Mouse (Mus musculus): ENCODE measurements around the gene Ppp3cb. TPM values are rescaled to one million over a fixed set of nuclear protein-coding genes. Genes with fewer than 3 reads are reported as not detected.
"Not testable (repeated sequence)": the region's sequence is repeated elsewhere in the genome, so short reads cannot be mapped to it uniquely, and the experiment has no call there.

The Ppp3cb gene
- polyA plus RNA-seq (2016; fragmentation: Nextera tagmentation; extraction: Ambion mirVana) = 69.4 and 74.0 TPM in 2 replicates

GRCm38 (mm10) chr14:20546415-20546814 lies at the start of gene Ppp3cb:
Gene Ppp3cb, minus strand, starts transcription at chr14:20546573.
- H3K36me3 ChIP-seq = peaks cover 19% of the 10 kb centered on the region
- H3K4me1 ChIP-seq = peaks cover 13% of the 10 kb centered on the region
- WGBS = 1% methylated on average over 24 of the region's 29 CpGs
- H3K27ac ChIP-seq = peak within 1 kb of the TSS; percentile 99
- H3K4me3 ChIP-seq = peak within 1 kb of the TSS; percentile 95
- H3K27me3 ChIP-seq = no peaks in the 10 kb centered on the region
- peak within 1 kb of the TSS; percentile 64 for H3K4me2 ChIP-seq (replicated peaks)
- peak; percentile 92 for ATAC-seq (ENCODE audit: low FRiP score)
- H3K9me3 ChIP-seq (replicated peaks) = no peaks in the 10 kb centered on the region
- peak within 1 kb of the TSS; percentile 97 for H3K9ac ChIP-seq

- H3K27me3 ChIP-seq = no peaks in the 10 kb centered on the region
- no peak overlapping the region for H3K27ac ChIP-seq
- no peak overlapping the region for H3K4me3 ChIP-seq
- no peak for ATAC-seq (ENCODE audit: low FRiP score)
- no peak overlapping the region for H3K4me2 ChIP-seq (replicated peaks)
- no peaks in the 10 kb centered on the region for H3K36me3 ChIP-seq
- 0 out of 2 replicates have a peak, but pooled peaks cover 4% of the 10 kb centered on the region for H3K4me1 ChIP-seq
- 23% methylated on average over 3 of the region's 3 CpGs for WGBS
- H3K9me3 ChIP-seq (replicated peaks) = no peaks in the 10 kb centered on the region
- no peak overlapping the region for H3K9ac ChIP-seq
Observed at GRCm38 (mm10) chr14:20595781-20596180, 49.4 kb upstream of the Ppp3cb start.

DNA sequence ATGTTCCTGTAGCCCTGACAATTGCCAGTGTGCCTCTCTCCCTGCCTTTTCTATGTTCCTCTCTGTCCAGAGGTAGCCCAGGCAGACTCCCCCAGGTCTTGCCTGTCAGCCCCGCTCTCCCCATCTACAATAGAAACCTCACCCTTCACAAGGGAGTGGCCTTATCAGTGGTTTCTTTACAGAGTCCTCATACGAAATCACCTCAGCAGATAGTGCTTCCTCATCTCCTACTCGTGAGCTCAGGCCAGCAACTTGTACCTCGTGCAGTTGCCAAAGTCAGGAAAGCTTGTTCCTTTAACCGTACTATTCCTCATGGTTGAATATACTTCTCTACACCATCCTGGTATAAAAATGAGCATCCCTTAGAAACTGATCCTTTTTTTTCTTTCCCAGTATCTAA lies 41.1 kb upstream of the Ppp3cb start:
- Histone ChIP-seq H3K4me2 (replicated peaks) (no peak overlapping the region), H3K27me3 (no peaks in the 10 kb centered on the region), H3K9me3 (replicated peaks) (no peaks in the 10 kb centered on the region), H3K4me3 (no peak overlapping the region), H3K36me3 (peaks cover 26% of the 10 kb centered on the region), H3K9ac (no peak overlapping the region), H3K27ac (no peak overlapping the region), H3K4me1 (no peaks in the 10 kb centered on the region)
- ATAC-seq (ENCODE audit: low FRiP score) = no peak
- WGBS = 88% methylated on average over 5 of the region's 5 CpGs

- no peak for ATAC-seq (ENCODE audit: low FRiP score)
- H3K36me3 ChIP-seq = peaks cover 29% of the 10 kb centered on the region
- 69% methylated on average over 6 of the region's 6 CpGs for WGBS
- no peak overlapping the region for H3K27ac ChIP-seq
- H3K9me3 ChIP-seq (replicated peaks) = no peaks in the 10 kb centered on the region
- no peaks in the 10 kb centered on the region for H3K4me1 ChIP-seq
- no peaks in the 10 kb centered on the region for H3K27me3 ChIP-seq
- no peak overlapping the region for H3K4me2 ChIP-seq (replicated peaks)
- no peak overlapping the region for H3K4me3 ChIP-seq
- no peak overlapping the region for H3K9ac ChIP-seq
Observed at GRCm38 (mm10) chr14:20578822-20579407, 32.5 kb upstream of the Ppp3cb start.

- Histone ChIP-seq H3K27me3 (no peaks in the 10 kb centered on the region), H3K9me3 (replicated peaks) (no peaks in the 10 kb centered on the region), H3K4me2 (replicated peaks) (no peak overlapping the region), H3K9ac (no peak overlapping the region), H3K4me3 (no peak overlapping the region), H3K4me1 (no peaks in the 10 kb centered on the region), H3K27ac (no peak overlapping the region), H3K36me3 (peaks cover 24% of the 10 kb centered on the region; the same call in 1 of the 2 replicates)
- ATAC-seq (ENCODE audit: low FRiP score) = no peak; the same call in 1 of the 2 replicates
- WGBS = 55% methylated on average over 7 of the region's 7 CpGs
Observed at GRCm38 (mm10) chr14:20576179-20576578, 29.8 kb upstream of the Ppp3cb start.

GRCm38 (mm10) chr14:20573196-20573595 lies 26.8 kb upstream of the Ppp3cb start:
- not testable (repeated sequence) for H3K4me1 ChIP-seq; ATAC-seq (ENCODE audit: low FRiP score); H3K27ac ChIP-seq; H3K9ac ChIP-seq; H3K4me2 ChIP-seq (replicated peaks); H3K4me3 ChIP-seq; H3K27me3 ChIP-seq; H3K9me3 ChIP-seq (replicated peaks)
- WGBS = 90% methylated on average over 3 of the region's 3 CpGs
- H3K36me3 ChIP-seq = peaks cover 47% of the 10 kb centered on the region

- ATAC-seq (ENCODE audit: low FRiP score) = no peak
- no peaks in the 10 kb centered on the region for H3K27me3 ChIP-seq
- H3K4me3 ChIP-seq = no peak overlapping the region
- H3K27ac ChIP-seq = no peak overlapping the region
- 84% methylated on average over 9 of the region's 9 CpGs for WGBS
- no peaks in the 10 kb centered on the region for H3K9me3 ChIP-seq (replicated peaks)
- no peak overlapping the region for H3K4me2 ChIP-seq (replicated peaks)
- no peaks in the 10 kb centered on the region for H3K4me1 ChIP-seq
- H3K9ac ChIP-seq = no peak overlapping the region
- H3K36me3 ChIP-seq = peaks cover 57% of the 10 kb centered on the region
Observed at GRCm38 (mm10) chr14:20565256-20566021, 19.1 kb upstream of the Ppp3cb start.

DNA sequence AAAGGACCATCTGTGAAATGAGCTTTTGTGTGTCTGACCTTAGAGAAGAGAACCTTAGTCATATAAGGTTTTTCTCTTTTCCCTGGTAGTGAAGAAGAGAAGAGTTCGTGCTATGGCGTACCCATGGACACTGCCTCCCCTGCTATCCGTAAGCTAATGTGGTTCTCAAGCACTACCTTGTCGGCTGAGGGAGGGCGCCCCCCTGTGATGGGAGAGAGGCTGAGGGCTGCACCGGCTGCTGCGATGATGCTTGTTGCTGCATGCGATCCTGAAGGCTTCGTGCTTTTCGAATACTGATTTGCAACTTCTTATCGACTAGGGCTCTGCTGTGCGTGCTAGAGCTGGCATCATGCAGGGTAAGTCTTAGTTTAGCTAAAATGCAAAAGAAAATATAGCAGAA lies 18.3 kb upstream of the Ppp3cb start:
- WGBS = 79% methylated on average over 12 of the region's 12 CpGs
- Histone ChIP-seq H3K9ac (no peak overlapping the region), H3K4me2 (replicated peaks) (no peak overlapping the region), H3K36me3 (peaks cover 52% of the 10 kb centered on the region), H3K9me3 (replicated peaks) (no peaks in the 10 kb centered on the region), H3K27me3 (no peaks in the 10 kb centered on the region), H3K27ac (no peak overlapping the region), H3K4me3 (no peak overlapping the region), H3K4me1 (no peaks in the 10 kb centered on the region)
- no peak for ATAC-seq (ENCODE audit: low FRiP score)

DNA sequence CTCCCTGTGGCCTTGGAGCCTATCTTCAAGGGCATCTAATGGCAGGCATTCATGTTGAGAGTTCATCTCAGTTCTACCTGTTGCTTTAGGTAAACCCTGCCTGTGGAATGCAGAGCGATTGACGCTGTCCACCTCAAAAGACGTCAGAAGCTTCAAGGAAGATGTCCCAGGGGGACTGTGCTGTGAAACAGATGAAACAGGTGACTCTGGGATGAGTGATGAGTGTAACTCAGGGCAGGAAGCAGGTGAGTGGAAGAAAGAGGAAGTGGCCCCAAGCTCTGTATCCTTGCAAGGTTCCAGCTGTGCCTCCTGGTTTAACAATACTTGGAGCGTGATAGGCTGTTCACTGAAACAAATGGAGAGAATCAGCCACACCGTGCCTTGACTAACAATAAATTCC lies 15.5 kb upstream of the Ppp3cb start:
- Histone ChIP-seq H3K27ac (no peak overlapping the region), H3K9ac (no peak overlapping the region), H3K4me3 (no peak overlapping the region), H3K4me2 (replicated peaks) (no peak overlapping the region), H3K9me3 (replicated peaks) (no peaks in the 10 kb centered on the region), H3K36me3 (peaks cover 50% of the 10 kb centered on the region), H3K4me1 (no peaks in the 10 kb centered on the region), H3K27me3 (no peaks in the 10 kb centered on the region)
- WGBS = 92% methylated on average over 5 of the region's 5 CpGs
- ATAC-seq (ENCODE audit: low FRiP score) = no peak

- Histone ChIP-seq H3K4me2 (replicated peaks) (no peak overlapping the region), H3K4me3 (no peak overlapping the region), H3K27me3 (no peaks in the 10 kb centered on the region), H3K9me3 (replicated peaks) (no peaks in the 10 kb centered on the region), H3K27ac (no peak overlapping the region), H3K9ac (no peak overlapping the region), H3K36me3 (peaks cover 32% of the 10 kb centered on the region), H3K4me1 (peaks cover 4% of the 10 kb centered on the region)
- ATAC-seq (ENCODE audit: low FRiP score) = no peak
- 90% methylated on average over 2 of the region's 2 CpGs for WGBS
Observed at GRCm38 (mm10) chr14:20550136-20550535, 3.8 kb upstream of the Ppp3cb start.

- Histone ChIP-seq H3K36me3 (peaks cover 19% of the 10 kb centered on the region), H3K27ac (peak overlapping the region; percentile 99), H3K27me3 (no peaks in the 10 kb centered on the region), H3K9ac (peak overlapping the region; percentile 97), H3K4me3 (peak overlapping the region; percentile 95), H3K4me2 (replicated peaks) (peak overlapping the region; percentile 64), H3K4me1 (peaks cover 13% of the 10 kb centered on the region), H3K9me3 (replicated peaks) (no peaks in the 10 kb centered on the region)
- peak; percentile 95 for ATAC-seq (ENCODE audit: low FRiP score)
- under 1% methylated on average over 60 of the region's 67 CpGs for WGBS
Observed at GRCm38 (mm10) chr14:20545529-20546331, 643 bp downstream of the Ppp3cb start.
